Mouse (Mus musculus): ENCODE results near the gene 0610009B22Rik.

- no peak for TF ChIP-seq TAL1 (IDR thresholded peaks at IDR 0.05; ENCODE audit: low read length)
- TF ChIP-seq GATA1 (IDR thresholded peaks at IDR 0.05; ENCODE audit: low read length): no peak
Measured at GRCm38 (mm10) chr11:51675386-51675785, 13.3 kb downstream of the 0610009B22Rik start.

All from erythroblast, embryonic 14.5 days (primary cell).